Mouse (Mus musculus) B cell, adult 67 days (primary cell): ENCODE results near the gene Olfr1502. TPM values are rescaled to one million over a fixed set of nuclear protein-coding genes. Genes with fewer than 3 reads are reported as not detected.

Experiments used
- total RNA-seq, 2 experiments: library from RNA; stranded (reverse); gene quantifications; 4 replicates each; pipeline ENCODE4 v1.2.4; 2023

The Olfr1502 gene
- total RNA-seq, result not detected

DNA sequence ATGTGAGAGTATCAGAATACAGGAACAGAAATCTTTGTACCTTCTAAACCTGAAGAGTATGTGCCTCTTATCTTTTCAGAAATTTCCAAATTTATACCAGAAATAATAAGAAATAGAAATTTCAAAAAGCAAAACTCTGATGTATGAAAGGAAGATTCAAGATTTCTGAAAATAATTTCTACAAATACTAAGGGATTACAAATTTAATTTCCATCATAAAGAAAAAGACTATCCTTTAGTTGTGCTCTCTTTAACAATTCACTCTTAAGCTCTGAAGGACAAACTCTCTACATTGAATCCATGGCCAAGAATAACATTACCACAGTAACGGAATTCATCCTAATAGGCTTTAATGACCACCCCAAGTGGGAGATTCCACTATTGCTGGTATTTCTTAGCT lies at the start of gene Olfr1502:
Olfr1502 (plus strand) TSS at position 301 of the 400 bp plus-strand sequence.

DNA sequence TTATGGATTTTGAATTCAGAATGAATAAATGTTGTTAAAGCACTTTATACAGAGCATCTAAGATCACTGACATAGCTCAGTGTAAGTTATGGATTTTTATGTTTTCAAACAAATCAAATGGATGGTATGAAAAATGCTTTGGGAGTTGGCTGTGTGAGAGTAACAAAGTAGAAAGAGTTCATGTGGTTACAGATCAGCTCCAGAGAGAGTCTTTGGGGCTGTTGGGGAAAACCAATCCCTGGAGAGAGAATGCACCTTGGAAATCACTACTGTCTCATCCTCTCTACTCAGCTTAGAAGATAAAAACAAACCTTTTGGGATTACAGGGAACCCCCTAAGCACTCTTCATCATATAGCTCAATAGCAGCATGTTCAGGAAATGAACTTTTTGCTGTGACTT lies 42.2 kb upstream of the Olfr1502 start, which contains the start of gene Olfr1499:
Olfr1499 (minus strand) TSS at position 101 of the 400 bp plus-strand sequence.

DNA sequence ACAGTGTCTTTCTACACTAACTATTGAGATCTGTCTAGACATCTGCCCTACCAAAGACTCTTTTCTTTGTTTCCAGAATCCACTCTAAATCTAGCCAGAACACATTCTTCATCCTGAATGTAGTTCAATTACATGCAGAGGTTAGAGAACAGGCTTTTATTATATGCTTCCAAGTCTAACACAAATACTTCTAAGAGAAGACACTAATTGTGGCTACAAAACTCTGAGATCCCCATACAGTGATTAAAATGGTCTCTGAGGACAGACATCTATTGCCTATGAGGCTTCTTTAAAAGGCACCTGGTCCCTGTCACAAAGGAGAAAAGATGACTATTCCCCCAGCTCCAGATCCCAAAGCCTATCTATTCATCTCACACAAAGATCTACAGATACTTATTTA lies 31.2 kb upstream of the Olfr1502 start, which contains the start of gene Olfr1500:
Olfr1500 (minus strand) TSS at position 101 of the 400 bp plus-strand sequence.

DNA sequence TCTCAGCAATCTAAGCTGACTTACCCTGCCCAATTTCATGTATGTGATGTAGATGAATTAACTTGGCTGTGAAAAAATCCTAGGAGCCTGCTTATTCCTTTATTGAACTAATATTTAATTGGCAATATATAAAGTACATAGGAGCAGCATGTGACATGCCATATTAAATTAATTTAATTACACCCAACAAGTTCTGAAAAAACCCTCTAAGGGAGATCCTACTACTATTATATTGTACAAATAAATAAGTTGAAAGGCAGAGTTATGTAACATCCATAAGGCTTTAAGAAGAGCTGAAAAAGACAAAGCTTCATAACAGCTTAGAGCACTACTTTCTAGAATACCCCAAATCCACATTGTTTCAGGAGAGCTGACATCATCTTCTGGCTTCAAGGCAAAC lies 11.0 kb upstream of the Olfr1502 start, which contains the start of gene Olfr1501:
Olfr1501 (minus strand) TSS at position 101 of the 400 bp plus-strand sequence.

DNA sequence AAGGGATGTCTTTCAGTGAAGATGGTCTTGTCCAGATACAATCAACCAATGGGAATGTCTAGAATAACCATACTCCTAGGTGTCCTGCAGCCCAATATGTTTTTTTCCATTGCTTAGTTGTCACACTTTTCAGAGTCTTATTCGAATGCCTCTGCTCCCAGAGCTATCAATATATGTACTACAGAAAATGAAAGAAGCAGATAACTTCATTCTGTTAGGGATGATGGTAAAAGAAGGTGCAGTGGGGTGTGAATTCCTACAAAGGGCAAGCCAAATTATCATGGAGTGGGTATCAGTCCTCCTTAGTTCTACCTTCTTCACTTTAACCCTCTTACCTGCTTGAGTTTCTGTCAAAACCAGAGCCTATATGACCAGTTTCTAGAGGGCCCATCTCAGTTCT lies 36.2 kb downstream of the Olfr1502 start, which contains the start of gene Olfr1504:
Olfr1504 (minus strand) TSS at position 101 of the 400 bp plus-strand sequence.

Other genes with a start within 250 kb of the Olfr1502 start
- gene Olfr1487, start 244.4 kb upstream of the Olfr1502 start, total RNA-seq, result not detected
- not detected for gene Olfr1489, start 230.2 kb upstream of the Olfr1502 start, total RNA-seq
- not detected for gene Olfr1490, start 210.7 kb upstream of the Olfr1502 start, total RNA-seq
- not detected for gene Olfr1491, start 164.5 kb upstream of the Olfr1502 start, total RNA-seq
- not detected for gene Olfr1493-ps1, start 138.5 kb upstream of the Olfr1502 start, total RNA-seq
- gene Olfr1494, start 122.1 kb upstream of the Olfr1502 start, total RNA-seq, result not detected
- not detected for gene Olfr1495, start 97.2 kb upstream of the Olfr1502 start, total RNA-seq
- gene Olfr1496, start 83.9 kb upstream of the Olfr1502 start, total RNA-seq, result not detected
- gene Olfr1497, start 63.6 kb upstream of the Olfr1502 start, total RNA-seq, result not detected
- gene Olfr1499, start 42.3 kb upstream of the Olfr1502 start, total RNA-seq, result not detected
- gene Olfr1500, start 31.3 kb upstream of the Olfr1502 start, total RNA-seq, result not detected
- gene Olfr1501, start 11.1 kb upstream of the Olfr1502 start, total RNA-seq, result not detected
- gene Olfr1504, start 36.1 kb downstream of the Olfr1502 start, total RNA-seq, result not detected
- gene Olfr1505, start 51.7 kb downstream of the Olfr1502 start, total RNA-seq, result not detected